Mouse (Mus musculus): ENCODE results near the gene Tmem176a.

Tmem176a gene

GRCm38 (mm10) chr6:48894203-48894602 lies 53.5 kb downstream of the Tmem176a start:
- no peak for DNase-seq (ENCODE audit: low read depth, low spot score)

- no peak for DNase-seq (ENCODE audit: low read depth, low spot score)
These were observed 54.5 kb downstream of the Tmem176a start for GRCm38 (mm10) chr6:48894938-48895818.

GRCm38 (mm10) chr6:48895941-48896340 lies 55.2 kb downstream of the Tmem176a start:
- no peak for DNase-seq (ENCODE audit: low read depth, low spot score)

Measured in retina, postnatal 7 days (tissue).